Mouse (Mus musculus): Measurements from ENCODE around the gene CK137956. TPM values are rescaled to one million over a fixed set of nuclear protein-coding genes. Genes with fewer than 3 reads are reported as not detected.

CK137956 gene
- not detected in 2 replicates for polyA plus RNA-seq (2015; fragmentation: Nextera tagmentation; extraction: Ambion mirVana)

- H3K27ac ChIP-seq (replicated peaks): no peak within 1 kb of the TSS
- peaks cover 75% of the 10 kb centered on the region for H3K27me3 ChIP-seq (replicated peaks)
- H3K36me3 ChIP-seq: no peaks in the 10 kb centered on the region
- H3K9ac ChIP-seq: no peak within 1 kb of the TSS
- H3K4me2 ChIP-seq: no peak within 1 kb of the TSS
- H3K4me1 ChIP-seq: no peaks in the 10 kb centered on the region
- H3K4me3 ChIP-seq: no peak within 1 kb of the TSS
- ATAC-seq (ENCODE audit: extremely low read depth, insufficient number of reproducible peaks, low FRiP score, low TSS enrichment): no peak
- 5% methylated on average over 39 of the region's 39 CpGs for WGBS
- H3K9me3 ChIP-seq: no peaks in the 10 kb centered on the region
Measured at GRCm38 (mm10) chr4:127970901-127971868, at the start of gene CK137956. Gene CK137956, minus strand, starts transcription at chr4:127970951.

GRCm38 (mm10) chr4:128019465-128019864 is 48.7 kb upstream of the CK137956 start:
- H3K9ac ChIP-seq: no peak overlapping the region
- no peak for ATAC-seq (ENCODE audit: extremely low read depth, insufficient number of reproducible peaks, low FRiP score, low TSS enrichment)
- H3K9me3 ChIP-seq: no peaks in the 10 kb centered on the region
- H3K27ac ChIP-seq (replicated peaks): no peak overlapping the region
- no peaks in the 10 kb centered on the region for H3K36me3 ChIP-seq
- peaks cover 13% of the 10 kb centered on the region for H3K27me3 ChIP-seq (replicated peaks)
- WGBS: 50% methylated on average over 2 of the region's 2 CpGs
- no peak overlapping the region for H3K4me2 ChIP-seq
- no peak overlapping the region for H3K4me3 ChIP-seq
- no peaks in the 10 kb centered on the region for H3K4me1 ChIP-seq

- ATAC-seq (ENCODE audit: extremely low read depth, insufficient number of reproducible peaks, low FRiP score, low TSS enrichment): no peak
- Histone ChIP-seq H3K27me3 (replicated peaks) (0 out of 2 replicates have a peak, but pooled peaks cover 6% of the 10 kb centered on the region), H3K9ac (no peak overlapping the region), H3K4me1 (no peaks in the 10 kb centered on the region), H3K4me3 (no peak overlapping the region), H3K4me2 (no peak overlapping the region), H3K27ac (replicated peaks) (no peak overlapping the region), H3K9me3 (no peaks in the 10 kb centered on the region), H3K36me3 (no peaks in the 10 kb centered on the region)
- WGBS: 64% methylated on average over 3 of the region's 3 CpGs
Measured at GRCm38 (mm10) chr4:128004797-128005452, 34.2 kb upstream of the CK137956 start.

GRCm38 (mm10) chr4:128002638-128003101 is 31.9 kb upstream of the CK137956 start:
- no peak overlapping the region for H3K4me2 ChIP-seq
- no peak overlapping the region for H3K27ac ChIP-seq (replicated peaks)
- no peaks in the 10 kb centered on the region for H3K4me1 ChIP-seq
- WGBS: 56% methylated on average over 4 of the region's 4 CpGs
- H3K36me3 ChIP-seq: no peaks in the 10 kb centered on the region
- H3K4me3 ChIP-seq: no peak overlapping the region
- H3K9me3 ChIP-seq: no peaks in the 10 kb centered on the region
- no peak; the same call in 1 of the 2 replicates for ATAC-seq (ENCODE audit: extremely low read depth, insufficient number of reproducible peaks, low FRiP score, low TSS enrichment)
- H3K27me3 ChIP-seq (replicated peaks): peaks cover 6% of the 10 kb centered on the region
- H3K9ac ChIP-seq: no peak overlapping the region

GRCm38 (mm10) chr4:127999281-127999680 is 28.5 kb upstream of the CK137956 start:
- Histone ChIP-seq H3K9me3 (no peaks in the 10 kb centered on the region), H3K4me2 (no peak overlapping the region), H3K36me3 (no peaks in the 10 kb centered on the region), H3K4me1 (no peaks in the 10 kb centered on the region), H3K27ac (replicated peaks) (no peak overlapping the region), H3K27me3 (replicated peaks) (peaks cover 6% of the 10 kb centered on the region), H3K9ac (no peak overlapping the region), H3K4me3 (no peak overlapping the region)
- no peak for ATAC-seq (ENCODE audit: extremely low read depth, insufficient number of reproducible peaks, low FRiP score, low TSS enrichment)
- WGBS: 61% methylated on average over 3 of the region's 3 CpGs

GRCm38 (mm10) chr4:127989347-127989995 is 18.7 kb upstream of the CK137956 start:
- H3K36me3 ChIP-seq: no peaks in the 10 kb centered on the region
- H3K27ac ChIP-seq (replicated peaks): no peak overlapping the region
- no peak overlapping the region for H3K4me2 ChIP-seq
- ATAC-seq (ENCODE audit: extremely low read depth, insufficient number of reproducible peaks, low FRiP score, low TSS enrichment): no peak
- H3K9me3 ChIP-seq: no peaks in the 10 kb centered on the region
- peaks cover 90% of the 10 kb centered on the region for H3K27me3 ChIP-seq (replicated peaks)
- peaks cover 8% of the 10 kb centered on the region; the same call in 1 of the 2 replicates for H3K4me1 ChIP-seq
- WGBS: 7% methylated on average over 18 of the region's 18 CpGs
- no peak overlapping the region for H3K4me3 ChIP-seq
- H3K9ac ChIP-seq: no peak overlapping the region

GRCm38 (mm10) chr4:127988526-127989180 is 17.9 kb upstream of the CK137956 start:
- H3K4me1 ChIP-seq: peaks cover 8% of the 10 kb centered on the region; the same call in 1 of the 2 replicates
- 1% methylated on average over 39 of the region's 39 CpGs for WGBS
- peak overlapping the region; percentile 75 for H3K4me2 ChIP-seq
- H3K9ac ChIP-seq: no peak overlapping the region
- H3K4me3 ChIP-seq: peak overlapping the region; percentile 49
- no peak overlapping the region for H3K27ac ChIP-seq (replicated peaks)
- H3K27me3 ChIP-seq (replicated peaks): peaks cover 94% of the 10 kb centered on the region
- no peaks in the 10 kb centered on the region for H3K36me3 ChIP-seq
- no peaks in the 10 kb centered on the region for H3K9me3 ChIP-seq
- no peak for ATAC-seq (ENCODE audit: extremely low read depth, insufficient number of reproducible peaks, low FRiP score, low TSS enrichment)

- WGBS: under 1% methylated on average over 52 of the region's 65 CpGs
- Histone ChIP-seq H3K9ac (no peak within 1 kb of the TSS), H3K4me3 (peak within 1 kb of the TSS; percentile 49), H3K4me1 (peaks cover 8% of the 10 kb centered on the region; the same call in 1 of the 2 replicates), H3K4me2 (peak within 1 kb of the TSS; percentile 75), H3K27ac (replicated peaks) (no peak within 1 kb of the TSS), H3K9me3 (no peaks in the 10 kb centered on the region), H3K27me3 (replicated peaks) (peaks cover 88% of the 10 kb centered on the region), H3K36me3 (no peaks in the 10 kb centered on the region)
- ATAC-seq (ENCODE audit: extremely low read depth, insufficient number of reproducible peaks, low FRiP score, low TSS enrichment): no peak
Measured at GRCm38 (mm10) chr4:127987784-127988455, 17.2 kb upstream of the CK137956 start, which contains the start of gene Csmd2. Gene Csmd2, plus strand, starts transcription at chr4:127987857.

GRCm38 (mm10) chr4:127987270-127987669 is 16.5 kb upstream of the CK137956 start:
- H3K4me3 ChIP-seq: peak overlapping the region; percentile 49

GRCm38 (mm10) chr4:127986491-127987075 is 15.8 kb upstream of the CK137956 start:
- Histone ChIP-seq H3K27ac (replicated peaks) (no peak overlapping the region), H3K27me3 (replicated peaks) (peaks cover 82% of the 10 kb centered on the region), H3K4me1 (peaks cover 8% of the 10 kb centered on the region; the same call in 1 of the 2 replicates), H3K36me3 (no peaks in the 10 kb centered on the region), H3K4me3 (no peak overlapping the region), H3K4me2 (peak overlapping the region; percentile 11; the same call in 1 of the 2 replicates), H3K9ac (no peak overlapping the region), H3K9me3 (no peaks in the 10 kb centered on the region)
- ATAC-seq (ENCODE audit: extremely low read depth, insufficient number of reproducible peaks, low FRiP score, low TSS enrichment): no peak
- 4% methylated on average over 25 of the region's 25 CpGs for WGBS

More at GRCm38 (mm10) chr4:127987270-127987669, 16.5 kb upstream of the CK137956 start:
- no peak for ATAC-seq (ENCODE audit: extremely low read depth, insufficient number of reproducible peaks, low FRiP score, low TSS enrichment)
- Histone ChIP-seq H3K36me3 (no peaks in the 10 kb centered on the region), H3K4me1 (peaks cover 8% of the 10 kb centered on the region; the same call in 1 of the 2 replicates), H3K27me3 (replicated peaks) (peaks cover 87% of the 10 kb centered on the region), H3K27ac (replicated peaks) (no peak overlapping the region), H3K9me3 (no peaks in the 10 kb centered on the region), H3K9ac (no peak overlapping the region), H3K4me2 (peak overlapping the region; percentile 75)
- WGBS: 6% methylated on average over 10 of the region's 10 CpGs
